Comparison of ENCODE assay signal across 8 mouse cellular contexts in genomic region chr10:117094504-117095329, GRCm38 (mm10). TPM values are rescaled to one million over a fixed set of nuclear protein-coding genes. Genes with fewer than 3 reads are reported as not detected.
DNase-seq lines count a peak whose midpoint lies in the region; ATAC-seq lines count a peak whose summit lies in the region.

No protein-coding gene starts in this region.

- H3K4me3 ChIP-seq in hindbrain, embryonic 14.5 days (replicated peaks; ENCODE audit: low read length) = no peak overlapping the region
- no peak overlapping the region for H3K4me3 ChIP-seq in neural tube, embryonic 11.5 days (ENCODE audit: low read depth, low read length)

- no peaks in the 10 kb centered on the region for H3K9me3 ChIP-seq in hindbrain, embryonic 14.5 days (ENCODE audit: control insufficient read depth, low read length)
- no peaks in the 10 kb centered on the region for H3K9me3 ChIP-seq in neural tube, embryonic 11.5 days (ENCODE audit: control insufficient read depth, low read length)

- no peaks in the 10 kb centered on the region for H3K27me3 ChIP-seq in hindbrain, embryonic 14.5 days (ENCODE audit: control insufficient read depth, insufficient read depth, low read length)
- H3K27me3 ChIP-seq in neural tube, embryonic 11.5 days (ENCODE audit: control insufficient read depth, insufficient read depth, low read length) = no peaks in the 10 kb centered on the region

- peak overlapping the region; percentile 80 for H3K27ac ChIP-seq in hindbrain, embryonic 14.5 days
- H3K27ac ChIP-seq in neural tube, embryonic 11.5 days (ENCODE audit: low read depth, low read length) = peak overlapping the region; percentile 78

- H3K4me2 ChIP-seq in hindbrain, embryonic 14.5 days (replicated peaks) = no peak overlapping the region
- H3K4me2 ChIP-seq in neural tube, embryonic 11.5 days (ENCODE audit: low read depth) = no peak overlapping the region

- 0 out of 2 replicates have a peak, but pooled peaks cover 8% of the 10 kb centered on the region for H3K36me3 ChIP-seq in hindbrain, embryonic 14.5 days (replicated peaks; ENCODE audit: control insufficient read depth, insufficient read depth)
- no peaks in the 10 kb centered on the region for H3K36me3 ChIP-seq in neural tube, embryonic 11.5 days (ENCODE audit: control insufficient read depth, insufficient read depth, low read length)

- peaks cover 9% of the 10 kb centered on the region for H3K4me1 ChIP-seq in hindbrain, embryonic 14.5 days (replicated peaks; ENCODE audit: control insufficient read depth, insufficient read depth, low read length)
- peaks cover 10% of the 10 kb centered on the region for H3K4me1 ChIP-seq in neural tube, embryonic 11.5 days (ENCODE audit: control insufficient read depth, insufficient read depth, low read length)

- WGBS in hindbrain, embryonic 14.5 days = 18% methylated on average over 15 of the region's 15 CpGs
- 25% methylated on average over 15 of the region's 15 CpGs for WGBS in neural tube, embryonic 11.5 days

- peak; percentile 95 for ATAC-seq in hindbrain, embryonic 14.5 days (ENCODE audit: low FRiP score)
- peak; percentile 93 for ATAC-seq in neural tube, embryonic 11.5 days (ENCODE audit: insufficient read depth, low FRiP score, low TSS enrichment)

- 0 out of 2 replicates have a peak overlapping the region, but pooled peaks have one; percentile 18 for H3K9ac ChIP-seq in hindbrain, embryonic 14.5 days
- no peak overlapping the region for H3K9ac ChIP-seq in neural tube, embryonic 11.5 days (ENCODE audit: low read length)

- DNase-seq in urinary bladder, postnatal 14 days (ENCODE audit: low spot score) = peak; percentile 35
- DNase-seq in urinary bladder, adult 2 months (ENCODE audit: low spot score) = no peak
- peak; percentile 31 for DNase-seq in forelimb bud, embryonic 11.5 days (ENCODE audit: low read depth, low spot score)
- peak; percentile 70 for DNase-seq in hindbrain, embryonic 14.5 days (ENCODE audit: low spot score)
- DNase-seq in left cerebral cortex, postnatal 14 days (ENCODE audit: low spot score in 2 of 2) = peak; percentile 21 to 73
- DNase-seq in neural tube, embryonic 11.5 days (ENCODE audit: low spot score) = peak; percentile 71
- no peak for DNase-seq in urinary bladder, postnatal 25 days (ENCODE audit: low spot score)
- DNase-seq in spleen, postnatal 36 days (ENCODE audit: low spot score in 2 of 2) = no peak

- intact Hi-C loops in left cerebral cortex, postnatal 14 days (cut with DNase I) = no loop called here

RNA-seq across cellular contexts. Expression of gene Cct2, which starts 31.1 kb away (rescaled TPM):
- polyA plus RNA-seq in urinary bladder, adult 2 months (2012; rRNA removed) = 162 and 163 TPM in 2 replicates
- 281 and 288 TPM in 2 replicates for polyA plus RNA-seq in hindbrain, embryonic 14.5 days (2014; fragmentation: Nextera tagmentation; extraction: Ambion mirVana)
- total RNA-seq in left cerebral cortex, postnatal 14 days (2021) = 100 to 1,000 TPM; 186 to 187 TPM
- polyA plus RNA-seq in neural tube, embryonic 11.5 days (2014; fragmentation: Nextera tagmentation; extraction: Ambion mirVana) = 351 and 353 TPM in 2 replicates

RNA-seq across cellular contexts. Expression of gene Lrrc10, which starts 49.6 kb away (rescaled TPM):
- 0.24 and 0.30 TPM in 2 replicates for polyA plus RNA-seq in urinary bladder, adult 2 months (2012; rRNA removed)
- polyA plus RNA-seq in hindbrain, embryonic 14.5 days (2014; fragmentation: Nextera tagmentation; extraction: Ambion mirVana) = not detected in 2 replicates
- total RNA-seq in left cerebral cortex, postnatal 14 days (2021) = not detected
- not detected in 2 replicates for polyA plus RNA-seq in neural tube, embryonic 11.5 days (2014; fragmentation: Nextera tagmentation; extraction: Ambion mirVana)

RNA-seq across cellular contexts. Expression of gene Frs2, which starts 53.6 kb away (rescaled TPM):
- 21.5 and 23.9 TPM in 2 replicates for polyA plus RNA-seq in urinary bladder, adult 2 months (2012; rRNA removed)
- polyA plus RNA-seq in hindbrain, embryonic 14.5 days (2014; fragmentation: Nextera tagmentation; extraction: Ambion mirVana) = 27.0 and 32.2 TPM in 2 replicates
- 10 to 100 TPM; 28.3 to 29.3 TPM for total RNA-seq in left cerebral cortex, postnatal 14 days (2021)
- 32.7 and 33.9 TPM in 2 replicates for polyA plus RNA-seq in neural tube, embryonic 11.5 days (2014; fragmentation: Nextera tagmentation; extraction: Ambion mirVana)

Comparison
In these comparisons a context has a peak if more than half of its experiments do, and no peak if none do; other contexts are left out.
1. DNase-seq: peak in urinary bladder, postnatal 14 days (single experiment), forelimb bud, embryonic 11.5 days (single experiment), hindbrain, embryonic 14.5 days (single experiment), left cerebral cortex, postnatal 14 days (2 of 2) and neural tube, embryonic 11.5 days (single experiment); none in urinary bladder, adult 2 months (single experiment), urinary bladder, postnatal 25 days (single experiment) and spleen, postnatal 36 days (0 of 2).